Mouse (Mus musculus) liver, embryonic 11.5 days (tissue): ENCODE data around the gene Eef1akmt2. TPM values are rescaled to one million over a fixed set of nuclear protein-coding genes. Genes with fewer than 3 reads are reported as not detected.

ENCODE experiments used
- ATAC-seq: fragments of 200-750 bp; cut with Nextera tagmentation; replicated peaks from 2 replicates; pipeline ENCODE4 v1.8.0; 2017; ENCODE audit warnings: moderate number of reproducible peaks, mild to moderate bottlenecking, moderate TSS enrichment, moderate library complexity; ENCODE audit not compliant: low FRiP score
- DNase-seq: peaks from one replicate; pipeline ENCODE4 v3.0.0-alpha.2; 2017; ENCODE audit warnings: low spot score
- H3K27ac ChIP-seq: fragments of 300-500 bp; sonication (generic); 2 replicates; pipeline ENCODE4 v1.5.1; 2014; ENCODE audit warnings: mild to moderate bottlenecking, low read depth, low read length, control low read depth
- H3K27me3 ChIP-seq: fragments of 300-500 bp; sonication (generic); replicated peaks from 2 replicates; pipeline ENCODE4 v1.6.1; 2014; ENCODE audit warnings: low read length, mixed read lengths; ENCODE audit not compliant: control insufficient read depth, insufficient read depth
- H3K36me3 ChIP-seq: fragments of 300-500 bp; sonication (generic); 2 replicates; pipeline ENCODE4 v1.6.1; 2014; ENCODE audit warnings: mild to moderate bottlenecking, low read length, moderate library complexity, mixed read lengths; ENCODE audit not compliant: control insufficient read depth, insufficient read depth
- H3K4me1 ChIP-seq: fragments of 300-500 bp; sonication (generic); replicated peaks from 2 replicates; pipeline ENCODE4 v1.6.1; 2014; ENCODE audit warnings: low read length, mixed read lengths; ENCODE audit not compliant: control insufficient read depth, insufficient read depth
- H3K4me2 ChIP-seq: fragments of 300-500 bp; sonication (generic); 2 replicates; pipeline ENCODE4 v1.6.1; 2014; ENCODE audit warnings: mild to moderate bottlenecking, control low read depth, moderate library complexity
- H3K4me3 ChIP-seq: fragments of 300-500 bp; sonication (generic); 2 replicates; pipeline ENCODE4 v1.5.1; 2014; ENCODE audit warnings: low read depth, low read length, control low read depth
- H3K9ac ChIP-seq: fragments of 300-500 bp; sonication (generic); 2 replicates; pipeline ENCODE4 v1.6.1; 2014; ENCODE audit warnings: low read depth, low read length, control low read depth
- H3K9me3 ChIP-seq: fragments of 300-500 bp; sonication (generic); 2 replicates; pipeline ENCODE4 v1.6.1; 2016; ENCODE audit warnings: low read length, inconsistent platforms, mixed read lengths; ENCODE audit not compliant: control insufficient read depth
- WGBS: fragments of 180-500 bp; shearing (Covaris S2); extraction: QIAGEN DNeasy Blood & Tissue Kit; methylation state at CpG from one replicate; pipeline ENCODE4 v1.1.7; 2014; 5-methylcytosine and 5-hydroxymethylcytosine counted together
- polyA plus RNA-seq: library from polyadenylated mRNA; unstranded; fragments of >200 nt; fragmentation: Nextera tagmentation; extraction: Ambion mirVana; gene quantifications from 2 replicates; pipeline ENCODE4 v1.2.1, GENCODE M21; 2014

Gene Eef1akmt2
- polyA plus RNA-seq, 1 experiment from 2014 or later, result 54.0 TPM

GRCm38 (mm10) chr7:132853946-132854345 is 1.5 kb upstream of the Eef1akmt2 start:
- ATAC-seq, result no peak
- Histone ChIP-seq H3K4me3 (no peak overlapping the region), H3K27ac (no peak overlapping the region), H3K9ac (no peak overlapping the region), H3K36me3 (0 out of 2 replicates have a peak, but pooled peaks cover 4% of the 10 kb centered on the region), H3K4me2 (no peak overlapping the region), H3K27me3 (no peaks in the 10 kb centered on the region), H3K4me1 (peaks cover 9% of the 10 kb centered on the region), H3K9me3 (no peaks in the 10 kb centered on the region)
- 69% methylated on average over 4 of the region's 4 CpGs for WGBS
- DNase-seq, result no peak

- no peak overlapping the region for H3K27ac ChIP-seq
- H3K9ac ChIP-seq, result no peak overlapping the region
- ATAC-seq (no peak), DNase-seq (no peak)
- 89% methylated on average over 6 of the region's 6 CpGs for WGBS
- no peaks in the 10 kb centered on the region for H3K27me3 ChIP-seq
- H3K4me1 ChIP-seq, result peaks cover 9% of the 10 kb centered on the region
- H3K4me2 ChIP-seq, result no peak overlapping the region
- 0 out of 2 replicates have a peak, but pooled peaks cover 4% of the 10 kb centered on the region for H3K36me3 ChIP-seq
- H3K9me3 ChIP-seq, result no peaks in the 10 kb centered on the region
- no peak overlapping the region for H3K4me3 ChIP-seq
These were observed 888 bp upstream of the Eef1akmt2 start for GRCm38 (mm10) chr7:132853361-132853760.

GRCm38 (mm10) chr7:132843152-132843551 is 9.3 kb downstream of the Eef1akmt2 start:
- Histone ChIP-seq H3K4me2 (no peak overlapping the region), H3K9me3 (no peaks in the 10 kb centered on the region), H3K27ac (no peak overlapping the region), H3K36me3 (peaks cover 6% of the 10 kb centered on the region; the same call in 1 of the 2 replicates), H3K4me1 (no peaks in the 10 kb centered on the region), H3K9ac (no peak overlapping the region), H3K27me3 (no peaks in the 10 kb centered on the region), H3K4me3 (no peak overlapping the region)
- no peak for DNase-seq
- ATAC-seq, result no peak
- WGBS, result 78% methylated on average over 3 of the region's 3 CpGs

- no peak for DNase-seq
- H3K4me2 ChIP-seq, result no peak overlapping the region
- H3K9me3 ChIP-seq, result no peaks in the 10 kb centered on the region
- H3K27ac ChIP-seq, result no peak overlapping the region
- no peaks in the 10 kb centered on the region for H3K4me1 ChIP-seq
- H3K27me3 ChIP-seq, result no peaks in the 10 kb centered on the region
- H3K4me3 ChIP-seq, result no peak overlapping the region
- 100% methylated on average over 1 of the region's 1 CpGs for WGBS
- H3K36me3 ChIP-seq, result peaks cover 5% of the 10 kb centered on the region; the same call in 1 of the 2 replicates
- no peak for ATAC-seq
- H3K9ac ChIP-seq, result no peak overlapping the region
These were observed 10.0 kb downstream of the Eef1akmt2 start for GRCm38 (mm10) chr7:132842455-132842854.

GRCm38 (mm10) chr7:132841287-132841686 is 11.2 kb downstream of the Eef1akmt2 start:
- Histone ChIP-seq H3K9me3 (no peaks in the 10 kb centered on the region), H3K27me3 (no peaks in the 10 kb centered on the region), H3K4me3 (no peak overlapping the region), H3K36me3 (peaks cover 3% of the 10 kb centered on the region; the same call in 1 of the 2 replicates), H3K9ac (no peak overlapping the region), H3K4me2 (no peak overlapping the region), H3K4me1 (no peaks in the 10 kb centered on the region), H3K27ac (no peak overlapping the region)
- 52% methylated on average over 5 of the region's 5 CpGs for WGBS
- no peak for DNase-seq
- no peak for ATAC-seq

GRCm38 (mm10) chr7:132830955-132831354 is 21.5 kb downstream of the Eef1akmt2 start:
- DNase-seq (no peak), ATAC-seq (no peak)
- H3K36me3 ChIP-seq, result peaks cover 8% of the 10 kb centered on the region; the same call in 1 of the 2 replicates
- no peaks in the 10 kb centered on the region for H3K9me3 ChIP-seq
- no peak overlapping the region for H3K4me3 ChIP-seq
- H3K4me2 ChIP-seq, result no peak overlapping the region
- no peaks in the 10 kb centered on the region for H3K4me1 ChIP-seq
- no peak overlapping the region for H3K27ac ChIP-seq
- no peaks in the 10 kb centered on the region for H3K27me3 ChIP-seq
- WGBS, result 82% methylated on average over 4 of the region's 4 CpGs
- H3K9ac ChIP-seq, result no peak overlapping the region

GRCm38 (mm10) chr7:132824346-132825022 is 28.0 kb downstream of the Eef1akmt2 start:
- H3K27ac ChIP-seq, result no peak overlapping the region
- no peaks in the 10 kb centered on the region for H3K4me1 ChIP-seq
- WGBS, result 16% methylated on average over 1 of the region's 1 CpGs
- no peaks in the 10 kb centered on the region for H3K27me3 ChIP-seq
- H3K4me2 ChIP-seq, result no peak overlapping the region
- DNase-seq (no peak), ATAC-seq (peak; percentile 36; the same call in 1 of the 2 replicates)
- H3K9ac ChIP-seq, result no peak overlapping the region
- H3K36me3 ChIP-seq, result peaks cover 4% of the 10 kb centered on the region; the same call in 1 of the 2 replicates
- H3K9me3 ChIP-seq, result no peaks in the 10 kb centered on the region
- no peak overlapping the region for H3K4me3 ChIP-seq

- Histone ChIP-seq H3K9ac (no peak overlapping the region), H3K27me3 (no peaks in the 10 kb centered on the region), H3K4me3 (no peak overlapping the region), H3K4me1 (no peaks in the 10 kb centered on the region), H3K9me3 (no peaks in the 10 kb centered on the region), H3K4me2 (no peak overlapping the region), H3K36me3 (peaks cover 4% of the 10 kb centered on the region; the same call in 1 of the 2 replicates), H3K27ac (no peak overlapping the region)
- ATAC-seq (no peak), DNase-seq (no peak)
These were observed 28.6 kb downstream of the Eef1akmt2 start for GRCm38 (mm10) chr7:132823832-132824231.

- Histone ChIP-seq H3K36me3 (0 out of 2 replicates have a peak, but pooled peaks cover 4% of the 10 kb centered on the region), H3K27ac (no peak overlapping the region), H3K4me2 (no peak overlapping the region), H3K9me3 (no peaks in the 10 kb centered on the region), H3K4me3 (no peak overlapping the region), H3K4me1 (no peaks in the 10 kb centered on the region), H3K27me3 (no peaks in the 10 kb centered on the region), H3K9ac (no peak overlapping the region)
- WGBS, result 75% methylated on average over 3 of the region's 3 CpGs
- ATAC-seq (no peak), DNase-seq (no peak)
These were observed 31.8 kb downstream of the Eef1akmt2 start for GRCm38 (mm10) chr7:132820692-132821091.
